Mouse (Mus musculus) ovary, postnatal 14 days (tissue): ENCODE results near the gene Zmynd8.

Experiments
- DNase-seq: peaks from one replicate; pipeline ENCODE4 v3.0.0; 2022; ENCODE audit warnings: low spot score

Gene Zmynd8

DNA sequence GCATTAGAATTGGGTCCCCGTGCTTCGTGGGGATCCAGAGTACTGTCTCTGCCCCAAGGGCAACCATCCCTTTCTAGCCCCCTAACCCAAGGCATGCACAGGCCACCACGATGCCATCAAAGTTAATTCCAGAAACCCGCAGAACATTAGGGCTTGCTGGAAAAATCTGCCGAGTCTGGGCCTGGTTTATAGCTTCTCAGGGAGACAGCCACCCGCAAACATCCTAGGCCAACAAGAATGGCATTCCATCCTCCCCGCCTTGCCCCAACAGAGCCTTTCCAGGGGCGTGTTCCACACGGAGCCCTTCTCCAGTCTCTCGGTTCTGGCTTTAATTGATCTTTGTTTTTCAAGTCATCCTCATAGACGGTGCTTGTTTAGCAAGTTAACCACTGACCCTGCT, 150.4 kb downstream of the Zmynd8 start:
- no peak for DNase-seq

DNA sequence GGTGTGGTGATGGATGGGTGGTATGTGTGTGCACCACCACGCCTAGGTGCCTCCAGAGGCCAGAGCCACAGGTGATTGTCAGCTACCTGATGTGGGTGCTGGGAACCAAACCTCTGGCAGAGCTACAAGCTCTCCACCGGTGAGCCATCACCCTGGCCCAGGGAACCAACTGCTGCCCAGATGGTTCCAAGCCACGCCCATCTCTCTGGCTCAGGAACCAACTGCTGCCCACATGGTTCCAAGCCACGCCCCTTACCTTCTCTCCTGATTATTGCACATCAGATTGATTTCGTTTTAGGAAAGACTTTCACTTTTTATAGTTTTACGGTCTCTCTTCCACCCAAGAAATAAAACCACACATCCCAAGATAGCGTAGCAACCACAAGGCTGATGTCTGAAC, 150.8 kb downstream of the Zmynd8 start:
- no peak for DNase-seq

DNA sequence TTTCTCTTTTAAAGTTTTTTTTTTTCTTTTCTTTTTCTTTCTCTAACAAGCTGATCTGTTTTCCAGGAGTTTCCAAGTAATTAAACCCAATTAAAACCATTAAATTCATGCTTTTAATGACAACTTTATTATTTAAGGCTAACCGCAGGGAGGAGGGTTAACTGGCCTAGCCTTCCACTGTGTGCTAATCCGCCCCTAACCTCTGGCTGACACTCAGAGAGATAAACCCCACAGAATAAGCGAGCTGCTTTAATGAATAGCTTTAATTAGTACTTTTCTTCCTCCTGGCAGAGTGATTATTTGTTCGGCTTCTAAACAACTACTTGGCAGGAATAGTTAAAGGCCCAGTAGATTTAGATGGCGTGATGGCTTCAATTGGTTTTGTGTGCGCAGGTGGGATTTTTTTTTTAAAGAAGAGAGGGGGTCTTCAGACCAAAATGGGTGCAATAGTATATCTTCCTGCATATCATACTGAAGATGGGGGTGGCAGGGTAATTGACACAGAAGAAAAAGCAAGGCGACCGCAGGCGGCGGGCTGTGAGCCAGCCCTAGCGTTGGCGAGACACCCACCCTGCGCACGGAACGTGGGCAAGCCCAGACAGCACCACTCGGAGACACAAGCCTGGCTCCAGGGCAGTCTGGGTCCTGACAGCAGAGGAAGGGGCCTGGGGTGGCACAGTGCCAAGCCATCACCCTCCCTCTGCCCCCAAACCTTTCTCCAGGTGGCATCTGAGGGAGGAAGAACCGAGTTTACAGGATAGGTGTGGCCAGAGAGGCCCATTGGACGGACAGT, 153.3 kb downstream of the Zmynd8 start:
- no peak for DNase-seq

DNA sequence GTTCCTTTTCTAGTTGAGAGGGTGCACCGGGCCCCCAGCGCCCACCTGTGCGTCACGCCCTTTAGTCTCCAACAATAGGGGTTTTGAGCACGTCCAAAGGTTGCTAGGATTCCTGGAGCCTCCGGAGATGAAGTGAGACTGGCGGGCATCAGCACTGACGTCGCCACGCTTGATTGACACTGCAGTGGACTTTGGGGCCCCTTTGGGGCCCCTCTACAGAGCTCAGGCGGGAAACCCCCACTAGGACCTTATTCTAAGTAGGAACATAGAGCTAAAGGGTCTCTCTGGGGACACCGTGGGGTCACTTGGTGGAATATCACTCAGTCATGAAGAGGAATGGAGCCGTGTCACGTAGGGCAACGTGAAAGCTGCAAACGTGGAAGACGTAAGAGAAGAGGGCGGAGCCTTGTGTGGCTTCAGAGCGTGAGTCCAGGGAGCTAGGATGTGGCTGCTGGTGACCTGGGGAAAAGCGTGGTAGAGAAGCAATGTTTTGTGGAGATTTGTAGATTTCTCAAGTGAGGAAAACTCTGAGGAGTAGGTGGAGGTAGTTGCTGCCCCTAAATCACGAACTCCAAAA, 156.5 kb downstream of the Zmynd8 start:
- DNase-seq = no peak

DNA sequence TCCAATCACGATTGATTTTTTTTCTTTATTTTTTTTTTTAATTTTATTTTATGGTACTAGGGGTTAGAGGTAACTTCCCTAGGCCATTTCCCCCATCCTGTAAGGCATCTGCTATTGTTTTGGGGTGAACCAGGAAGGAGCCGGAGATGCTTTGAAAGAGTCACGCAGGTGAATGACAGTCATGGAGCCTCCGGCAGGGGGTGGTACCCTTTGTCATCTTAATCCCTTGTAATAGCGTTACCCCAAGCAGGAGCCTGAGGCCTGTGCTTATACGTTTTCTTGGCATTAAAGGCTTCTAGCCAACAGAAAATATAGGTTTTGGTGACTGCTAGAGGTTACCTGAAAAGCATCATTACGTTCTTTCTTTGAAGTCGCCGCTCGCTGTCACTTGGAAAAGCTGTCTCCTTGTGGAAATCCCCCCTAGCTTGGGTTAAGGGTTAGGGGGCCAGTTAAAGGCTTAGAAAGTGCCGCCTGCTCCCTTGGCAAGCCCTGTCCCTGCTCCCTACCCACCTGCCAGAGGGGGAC, 157.2 kb downstream of the Zmynd8 start:
- no peak for DNase-seq

DNA sequence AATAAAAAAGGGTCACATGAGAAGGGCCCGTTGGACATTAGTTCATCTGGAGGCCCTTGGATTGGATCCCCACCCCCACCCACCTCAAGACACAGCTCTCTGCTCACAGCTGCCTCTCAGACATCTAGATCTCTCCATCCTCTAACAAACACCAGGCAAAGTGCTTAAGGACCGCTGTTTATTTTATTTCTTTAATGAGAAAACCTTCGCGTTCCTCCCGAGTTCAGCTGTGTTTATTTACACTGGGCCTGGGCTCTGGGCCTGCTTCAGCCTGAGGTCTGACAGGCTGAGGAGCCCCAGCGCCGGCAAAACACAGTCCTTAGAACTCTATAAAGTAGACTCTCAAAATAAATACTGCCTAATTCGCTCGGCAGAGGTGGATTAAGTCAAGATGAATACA, 157.8 kb downstream of the Zmynd8 start:
- no peak for DNase-seq

DNA sequence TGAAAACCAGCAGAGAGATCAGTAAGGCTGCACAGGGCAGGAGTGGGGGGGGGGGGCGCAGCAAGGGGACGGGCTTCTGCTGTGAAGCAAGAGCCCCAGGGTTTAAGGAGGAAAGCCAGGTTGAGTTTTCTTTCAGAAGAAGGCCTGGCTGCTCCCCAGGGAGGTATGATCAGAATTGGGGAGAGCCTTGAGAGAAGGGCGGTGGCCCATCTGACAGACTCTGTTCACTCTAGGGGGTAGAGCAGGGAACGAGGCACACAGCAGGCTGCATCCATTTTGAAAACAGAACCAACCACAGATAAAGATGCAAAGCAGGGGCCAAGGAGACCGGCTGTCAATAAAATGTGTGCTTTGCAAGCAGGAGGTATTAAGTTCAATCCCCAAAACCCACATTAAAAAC, 158.4 kb downstream of the Zmynd8 start:
- DNase-seq = no peak

DNA sequence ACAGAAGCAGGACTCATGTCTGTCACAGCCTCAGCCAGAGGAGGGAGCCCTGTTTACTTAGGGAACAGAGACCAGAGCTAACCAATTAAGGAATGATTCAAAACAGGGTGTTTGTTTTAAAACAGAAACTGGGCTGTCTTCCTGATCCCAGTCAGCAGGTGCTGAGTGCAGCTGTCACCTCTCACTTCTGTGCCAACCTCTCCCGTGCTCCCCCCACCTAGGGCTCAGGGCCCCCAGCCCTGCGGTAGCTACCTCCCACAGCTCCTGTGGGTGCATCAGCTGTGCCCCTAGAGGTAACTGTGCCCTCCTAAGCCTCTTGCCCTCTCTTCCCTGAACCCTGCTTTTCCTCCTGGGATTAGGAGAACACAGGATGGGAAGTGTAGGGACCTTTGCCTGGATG, 162.5 kb downstream of the Zmynd8 start:
- DNase-seq = no peak
